Mouse (Mus musculus): ENCODE results near the gene Astn1. TPM values are rescaled to one million over a fixed set of nuclear protein-coding genes. Genes with fewer than 3 reads are reported as not detected.

The Astn1 gene
- polyA plus RNA-seq (2016; fragmentation: Nextera tagmentation; extraction: Ambion mirVana) = 16.4 and 19.5 TPM in 2 replicates

GRCm38 (mm10) chr1:158361964-158362291 lies at the start of gene Astn1:
Astn1 (plus strand) TSS chr1:158362273.
- H3K27ac ChIP-seq = peak within 1 kb of the TSS; percentile 34
- peaks cover 22% of the 10 kb centered on the region for H3K4me1 ChIP-seq
- H3K4me3 ChIP-seq = peak within 1 kb of the TSS; percentile 56
- no peak for ATAC-seq (ENCODE audit: low FRiP score, low read depth)
- 4% methylated on average over 2 of the region's 2 CpGs for WGBS
- no peaks in the 10 kb centered on the region for H3K36me3 ChIP-seq
- peak within 1 kb of the TSS; percentile 73 for H3K4me2 ChIP-seq (replicated peaks)
- peak within 1 kb of the TSS; percentile 88 for H3K9ac ChIP-seq
- H3K9me3 ChIP-seq = no peaks in the 10 kb centered on the region
- 0 out of 2 replicates have a peak, but pooled peaks cover 2% of the 10 kb centered on the region for H3K27me3 ChIP-seq (replicated peaks)

DNA sequence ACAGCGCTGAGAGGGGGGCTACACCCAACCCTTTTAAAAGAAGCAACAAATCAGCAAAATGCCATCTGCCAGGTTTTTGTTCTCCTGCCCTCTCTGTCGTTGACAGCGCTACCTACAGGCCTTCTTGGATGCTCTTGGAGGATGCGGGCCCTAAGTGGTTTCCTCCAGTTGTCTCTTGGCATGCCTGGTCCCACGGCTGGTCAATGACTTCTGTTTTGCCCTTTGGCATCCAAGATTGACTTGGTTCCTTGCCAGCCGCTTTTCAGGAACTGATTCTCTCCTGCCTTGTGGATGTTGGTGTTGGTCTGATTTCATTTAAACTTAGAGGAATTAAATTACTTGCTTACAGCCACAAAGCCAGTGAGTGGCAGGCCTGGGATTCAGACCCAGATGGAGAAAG lies 38.7 kb upstream of the Astn1 start:
- WGBS = 84% methylated on average over 6 of the region's 6 CpGs
- H3K36me3 ChIP-seq = no peaks in the 10 kb centered on the region
- H3K9ac ChIP-seq = no peak overlapping the region
- no peak overlapping the region for H3K4me3 ChIP-seq
- H3K9me3 ChIP-seq = no peaks in the 10 kb centered on the region
- no peaks in the 10 kb centered on the region for H3K4me1 ChIP-seq
- no peaks in the 10 kb centered on the region for H3K27me3 ChIP-seq (replicated peaks)
- ATAC-seq (ENCODE audit: low FRiP score, low read depth) = no peak
- no peak overlapping the region for H3K27ac ChIP-seq
- H3K4me2 ChIP-seq (replicated peaks) = no peak overlapping the region

- WGBS = 80% methylated on average over 5 of the region's 5 CpGs
- H3K9me3 ChIP-seq = no peaks in the 10 kb centered on the region
- ATAC-seq (ENCODE audit: low FRiP score, low read depth) = no peak
Measured at GRCm38 (mm10) chr1:158328126-158328525, 33.9 kb upstream of the Astn1 start.

GRCm38 (mm10) chr1:158328839-158329238 lies 33.2 kb upstream of the Astn1 start:
- H3K4me3 ChIP-seq = no peak overlapping the region
- H3K4me2 ChIP-seq (replicated peaks) = no peak overlapping the region
- ATAC-seq (ENCODE audit: low FRiP score, low read depth) = no peak
- 51% methylated on average over 2 of the region's 2 CpGs for WGBS
- H3K9me3 ChIP-seq = no peaks in the 10 kb centered on the region
- no peaks in the 10 kb centered on the region for H3K27me3 ChIP-seq (replicated peaks)
- no peaks in the 10 kb centered on the region for H3K36me3 ChIP-seq
- no peak overlapping the region for H3K27ac ChIP-seq
- no peak overlapping the region for H3K9ac ChIP-seq
- no peaks in the 10 kb centered on the region for H3K4me1 ChIP-seq

More at GRCm38 (mm10) chr1:158328126-158328525, 33.9 kb upstream of the Astn1 start:
- Histone ChIP-seq H3K4me3 (no peak overlapping the region), H3K27me3 (replicated peaks) (no peaks in the 10 kb centered on the region), H3K9ac (no peak overlapping the region), H3K36me3 (no peaks in the 10 kb centered on the region), H3K4me2 (replicated peaks) (no peak overlapping the region), H3K27ac (no peak overlapping the region), H3K4me1 (no peaks in the 10 kb centered on the region)

DNA sequence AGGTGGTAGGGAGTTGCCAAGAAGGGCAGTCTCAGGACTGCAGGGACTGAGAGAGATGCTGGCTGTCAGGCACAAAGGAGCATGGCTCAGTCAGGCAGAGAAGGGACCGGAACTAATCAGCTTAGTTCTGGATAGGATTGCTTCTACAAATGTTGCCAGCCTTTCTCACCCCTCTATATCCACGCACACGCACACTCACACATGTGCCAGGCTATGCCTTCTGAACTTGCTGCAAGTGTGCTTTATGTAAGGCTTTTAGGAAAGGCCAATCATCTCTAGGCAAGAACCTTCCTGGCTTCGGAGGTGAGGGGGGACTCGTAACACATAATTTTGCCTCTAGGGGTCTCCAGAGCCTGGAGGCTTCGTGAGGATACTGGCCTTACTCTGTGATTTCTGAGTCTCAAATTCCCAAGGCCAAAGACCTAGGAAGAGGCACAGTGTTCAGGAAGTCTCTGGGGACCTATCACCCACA lies 18.8 kb upstream of the Astn1 start:
- no peak overlapping the region for H3K27ac ChIP-seq
- ATAC-seq (ENCODE audit: low FRiP score, low read depth) = peak; percentile 82

GRCm38 (mm10) chr1:158353656-158354371 lies 8.3 kb upstream of the Astn1 start:
- H3K27me3 ChIP-seq (replicated peaks) = peaks cover 13% of the 10 kb centered on the region; the same call in 1 of the 2 replicates
- H3K9ac ChIP-seq = no peak overlapping the region
- no peak overlapping the region for H3K27ac ChIP-seq
- no peaks in the 10 kb centered on the region for H3K9me3 ChIP-seq
- no peak for ATAC-seq (ENCODE audit: low FRiP score, low read depth)
- 87% methylated on average over 5 of the region's 5 CpGs for WGBS
- H3K4me1 ChIP-seq = no peaks in the 10 kb centered on the region
- no peak overlapping the region for H3K4me3 ChIP-seq
- no peaks in the 10 kb centered on the region for H3K36me3 ChIP-seq
- peak overlapping the region; percentile 87 for H3K4me2 ChIP-seq (replicated peaks)

More for the DNA sequence above, 18.8 kb upstream of the Astn1 start:
- Histone ChIP-seq H3K4me1 (peaks cover 5% of the 10 kb centered on the region; the same call in 1 of the 2 replicates), H3K4me2 (replicated peaks) (no peak overlapping the region), H3K9me3 (no peaks in the 10 kb centered on the region), H3K36me3 (no peaks in the 10 kb centered on the region), H3K27me3 (replicated peaks) (no peaks in the 10 kb centered on the region), H3K9ac (no peak overlapping the region), H3K4me3 (no peak overlapping the region)
- WGBS = 37% methylated on average over 6 of the region's 6 CpGs

GRCm38 (mm10) chr1:158355177-158356050 lies 6.7 kb upstream of the Astn1 start:
- Histone ChIP-seq H3K27ac (no peak overlapping the region), H3K9ac (peak overlapping the region; percentile 64), H3K9me3 (no peaks in the 10 kb centered on the region), H3K4me3 (peak overlapping the region; percentile 64), H3K36me3 (no peaks in the 10 kb centered on the region), H3K4me1 (no peaks in the 10 kb centered on the region), H3K27me3 (replicated peaks) (peaks cover 13% of the 10 kb centered on the region; the same call in 1 of the 2 replicates), H3K4me2 (replicated peaks) (peak overlapping the region; percentile 87)
- ATAC-seq (ENCODE audit: low FRiP score, low read depth) = peak; percentile 58
- 10% methylated on average over 28 of the region's 28 CpGs for WGBS

DNA sequence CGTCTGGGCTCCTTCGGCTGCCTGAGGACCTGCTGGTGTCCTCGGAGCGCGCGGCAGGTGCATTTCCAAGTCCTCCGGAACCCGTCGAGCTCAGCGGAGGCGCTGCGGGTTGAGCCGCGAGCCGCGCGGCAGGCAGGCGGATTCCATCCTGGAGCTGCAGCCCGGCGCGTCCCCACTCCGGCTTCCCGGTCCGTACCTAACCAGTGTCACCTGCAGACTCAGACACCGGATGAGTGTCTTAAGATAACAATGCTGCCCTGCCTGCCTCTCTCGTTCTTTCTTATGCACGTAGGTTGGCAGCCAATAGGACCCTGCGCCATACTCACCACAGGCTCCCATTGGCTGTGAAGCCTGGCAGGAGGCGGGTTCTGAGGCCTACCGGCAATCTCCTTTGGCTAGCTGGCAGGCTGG lies 6.0 kb upstream of the Astn1 start, which contains the start of gene Brinp2:
Gene Brinp2 (minus strand): TSS at position 276 of the 411 bp plus-strand sequence.
- Histone ChIP-seq H3K27me3 (replicated peaks) (peaks cover 13% of the 10 kb centered on the region; the same call in 1 of the 2 replicates), H3K9me3 (no peaks in the 10 kb centered on the region), H3K4me3 (peak within 1 kb of the TSS; percentile 64), H3K36me3 (no peaks in the 10 kb centered on the region), H3K9ac (peak within 1 kb of the TSS; percentile 64), H3K4me1 (no peaks in the 10 kb centered on the region), H3K4me2 (replicated peaks) (peak within 1 kb of the TSS; percentile 87), H3K27ac (no peak within 1 kb of the TSS)
- ATAC-seq (ENCODE audit: low FRiP score, low read depth) = peak; percentile 99
- WGBS = under 1% methylated on average over 30 of the region's 30 CpGs

GRCm38 (mm10) chr1:158362292-158363101 lies 424 bp downstream of the Astn1 start:
- no peaks in the 10 kb centered on the region for H3K9me3 ChIP-seq
- peak overlapping the region; percentile 73 for H3K4me2 ChIP-seq (replicated peaks)
- under 1% methylated on average over 36 of the region's 37 CpGs for WGBS
- H3K27me3 ChIP-seq (replicated peaks) = no peaks in the 10 kb centered on the region
- H3K27ac ChIP-seq = peak overlapping the region; percentile 34
- ATAC-seq (ENCODE audit: low FRiP score, low read depth) = peak; percentile 82
- no peaks in the 10 kb centered on the region for H3K36me3 ChIP-seq
- H3K9ac ChIP-seq = peak overlapping the region; percentile 88
- H3K4me3 ChIP-seq = peak overlapping the region; percentile 56
- peaks cover 22% of the 10 kb centered on the region for H3K4me1 ChIP-seq

- Histone ChIP-seq H3K27me3 (replicated peaks) (no peaks in the 10 kb centered on the region), H3K4me3 (peak overlapping the region; percentile 56), H3K9ac (no peak overlapping the region), H3K4me1 (peaks cover 22% of the 10 kb centered on the region), H3K9me3 (no peaks in the 10 kb centered on the region), H3K27ac (no peak overlapping the region), H3K36me3 (no peaks in the 10 kb centered on the region), H3K4me2 (replicated peaks) (peak overlapping the region; percentile 73)
- ATAC-seq (ENCODE audit: low FRiP score, low read depth) = peak; percentile 59; the same call in 1 of the 2 replicates
- 22% methylated on average over 1 of the region's 1 CpGs for WGBS
Measured at GRCm38 (mm10) chr1:158364461-158364860, 2.4 kb downstream of the Astn1 start.

- peaks cover 15% of the 10 kb centered on the region; the same call in 1 of the 2 replicates for H3K4me1 ChIP-seq
- H3K4me2 ChIP-seq (replicated peaks) = no peak overlapping the region
- no peaks in the 10 kb centered on the region for H3K9me3 ChIP-seq
- H3K4me3 ChIP-seq = no peak overlapping the region
- no peaks in the 10 kb centered on the region for H3K27me3 ChIP-seq (replicated peaks)
- 31% methylated on average over 6 of the region's 6 CpGs for WGBS
- H3K27ac ChIP-seq = no peak overlapping the region
- 0 out of 2 replicates have a peak, but pooled peaks have one; percentile 38 for ATAC-seq (ENCODE audit: low FRiP score, low read depth)
- H3K36me3 ChIP-seq = peaks cover 7% of the 10 kb centered on the region; the same call in 1 of the 2 replicates
- no peak overlapping the region for H3K9ac ChIP-seq
Measured at GRCm38 (mm10) chr1:158382277-158382676, 20.2 kb downstream of the Astn1 start.
